In the genomic region with DNA sequence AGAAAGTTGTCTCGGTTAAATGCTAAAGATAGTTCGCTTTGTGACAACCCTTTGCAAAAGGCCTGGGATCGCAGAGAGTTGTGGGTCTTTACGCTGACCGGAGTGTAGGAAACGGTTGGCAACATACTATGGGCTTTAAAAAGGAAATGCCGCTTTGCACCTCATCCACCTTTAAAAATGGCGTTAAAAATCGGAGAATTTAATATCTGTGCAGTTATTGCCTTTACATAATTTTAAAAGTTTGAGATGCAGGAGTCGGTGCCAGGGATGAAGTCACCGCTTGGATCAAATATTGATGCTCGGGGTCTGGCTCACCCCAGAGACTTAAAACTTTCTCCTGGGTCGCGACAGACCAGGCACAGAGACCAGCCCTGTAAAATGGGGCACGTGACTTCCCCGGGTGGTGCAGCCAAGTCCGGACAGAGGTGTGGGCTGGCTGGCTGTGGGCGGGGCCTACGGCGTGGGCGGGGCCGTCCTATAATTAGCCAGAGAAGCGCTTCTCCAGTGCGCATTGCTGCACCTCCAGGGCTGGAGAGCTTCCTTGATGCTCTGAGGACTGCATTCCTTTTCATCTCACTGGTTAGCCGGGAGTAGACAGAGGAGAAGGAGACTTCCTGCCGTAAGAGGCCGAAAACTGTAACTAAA, we compare ENCODE assay signal across 8 mouse cellular contexts. TPM values are rescaled to one million over a fixed set of nuclear protein-coding genes. Genes with fewer than 3 reads are reported as not detected.
A peak's percentile ranks its signal among the peaks of the same experiment; 100 is the strongest.
DNase-seq lines count a peak whose midpoint lies in the region; ATAC-seq lines count a peak whose summit lies in the region.

No protein-coding gene starts in this region.

- H3K4me3 ChIP-seq in forebrain, embryonic 10.5 days = peak overlapping the region; percentile 50
- H3K4me3 ChIP-seq in heart, embryonic 15.5 days = peak overlapping the region; percentile 63
- peak overlapping the region; percentile 50 for H3K4me3 ChIP-seq in liver, embryonic 15.5 days (replicated peaks)
- peak overlapping the region; percentile 13 for H3K4me3 ChIP-seq in neural tube, embryonic 12.5 days

- 0 out of 2 replicates have a peak overlapping the region, but pooled peaks have one; percentile 48 for H3K27ac ChIP-seq in forebrain, embryonic 10.5 days
- peak overlapping the region; percentile 68 for H3K27ac ChIP-seq in heart, embryonic 15.5 days
- no peak overlapping the region for H3K27ac ChIP-seq in liver, embryonic 15.5 days (replicated peaks)
- H3K27ac ChIP-seq in neural tube, embryonic 12.5 days = no peak overlapping the region; the same call in 1 of the 2 replicates

- peaks cover 32% of the 10 kb centered on the region for H3K4me1 ChIP-seq in forebrain, embryonic 10.5 days
- peaks cover 24% of the 10 kb centered on the region for H3K4me1 ChIP-seq in heart, embryonic 15.5 days (replicated peaks)
- H3K4me1 ChIP-seq in liver, embryonic 15.5 days (replicated peaks) = peaks cover 14% of the 10 kb centered on the region; the same call in 1 of the 2 replicates
- peaks cover 20% of the 10 kb centered on the region for H3K4me1 ChIP-seq in neural tube, embryonic 12.5 days

- WGBS in forebrain, embryonic 10.5 days = 9% methylated on average over 27 of the region's 27 CpGs
- 6% methylated on average over 27 of the region's 27 CpGs for WGBS in heart, embryonic 15.5 days
- 2% methylated on average over 27 of the region's 27 CpGs for WGBS in liver, embryonic 15.5 days (ENCODE audit: insufficient replicate concordance)
- WGBS in neural tube, embryonic 12.5 days = 9% methylated on average over 27 of the region's 27 CpGs

- peak; percentile 28 for DNase-seq in c-Kit-negative CD71-positive TER-119-positive erythroid progenitor cells, embryonic 14.5 days (ENCODE audit: low read depth, low spot score)
- peak; percentile 82 for DNase-seq in forebrain, embryonic 10.5 days (ENCODE audit: extremely low spot score, low spot score)
- peak; percentile 93 for DNase-seq in kidney, postnatal 14 days
- peak; percentile 12 for DNase-seq in telencephalon, adult 2 months (ENCODE audit: low read depth, low spot score)

- H3K9me3 ChIP-seq in forebrain, embryonic 10.5 days = no peaks in the 10 kb centered on the region
- H3K9me3 ChIP-seq in heart, embryonic 15.5 days (replicated peaks) = no peaks in the 10 kb centered on the region
- no peaks in the 10 kb centered on the region for H3K9me3 ChIP-seq in liver, embryonic 15.5 days (replicated peaks)
- H3K9me3 ChIP-seq in neural tube, embryonic 12.5 days = no peaks in the 10 kb centered on the region

- peak; percentile 78 for ATAC-seq in CD4-positive, CD25-positive, alpha-beta regulatory T cell, adult 4 months
- ATAC-seq in heart, embryonic 15.5 days (replicated peaks; ENCODE audit: insufficient number of reproducible peaks, insufficient read depth, low FRiP score, low read depth) = peak; percentile 94
- peak; percentile 94 for ATAC-seq in liver, embryonic 15.5 days (ENCODE audit: insufficient read depth)
- peak; percentile 84 for ATAC-seq in neural tube, embryonic 12.5 days (ENCODE audit: low FRiP score, low read depth)

- peak overlapping the region; percentile 68 for H3K4me2 ChIP-seq in heart, embryonic 15.5 days
- peak overlapping the region; percentile 72 for H3K4me2 ChIP-seq in liver, embryonic 15.5 days
- H3K4me2 ChIP-seq in neural tube, embryonic 12.5 days (replicated peaks) = peak overlapping the region; percentile 61

- no peaks in the 10 kb centered on the region for H3K36me3 ChIP-seq in forebrain, embryonic 10.5 days (replicated peaks)
- no peaks in the 10 kb centered on the region for H3K36me3 ChIP-seq in heart, embryonic 15.5 days
- no peaks in the 10 kb centered on the region for H3K36me3 ChIP-seq in liver, embryonic 15.5 days (replicated peaks)
- no peaks in the 10 kb centered on the region for H3K36me3 ChIP-seq in neural tube, embryonic 12.5 days

- H3K27me3 ChIP-seq in forebrain, embryonic 10.5 days (ENCODE audit: poor library complexity, severe bottlenecking) = no peaks in the 10 kb centered on the region
- no peaks in the 10 kb centered on the region for H3K27me3 ChIP-seq in heart, embryonic 15.5 days
- H3K27me3 ChIP-seq in liver, embryonic 15.5 days = peaks cover 3% of the 10 kb centered on the region; the same call in 1 of the 2 replicates
- H3K27me3 ChIP-seq in neural tube, embryonic 12.5 days (replicated peaks) = no peaks in the 10 kb centered on the region

- peak overlapping the region; percentile 53 for H3K9ac ChIP-seq in heart, embryonic 15.5 days
- H3K9ac ChIP-seq in liver, embryonic 15.5 days = no peak overlapping the region; the same call in 1 of the 2 replicates
- H3K9ac ChIP-seq in neural tube, embryonic 12.5 days = 0 out of 2 replicates have a peak overlapping the region, but pooled peaks have one; percentile 14

RNA-seq across cellular contexts. Expression of a gene that starts 53.7 kb away (rescaled TPM):
- polyA plus RNA-seq in CD4-positive, CD25-positive, alpha-beta regulatory T cell, adult 4 months (2017; shearing (Covaris generic)) = 10 to 100 TPM; 10.2 to 10.5 TPM
- polyA plus RNA-seq in forebrain, embryonic 10.5 days (2016; fragmentation: Nextera tagmentation; extraction: Ambion mirVana) = 19.7 and 21.6 TPM in 2 replicates
- 7.8 and 9.8 TPM in 2 replicates for polyA plus RNA-seq in heart, embryonic 15.5 days (2015; fragmentation: Nextera tagmentation; extraction: Ambion mirVana)
- 3.8 and 4.0 TPM in 2 replicates for polyA plus RNA-seq in liver, embryonic 15.5 days (2015; fragmentation: Nextera tagmentation; extraction: Ambion mirVana)
- 19.6 and 20.1 TPM in 2 replicates for polyA plus RNA-seq in neural tube, embryonic 12.5 days (2016; fragmentation: Nextera tagmentation; extraction: Ambion mirVana)

Comparison
In these comparisons a context has a peak if more than half of its experiments do, and no peak if none do; other contexts are left out.
1. DNase-seq: peak in every context shown above with its lines; median percentile 93 in kidney, postnatal 14 days; 82 in forebrain, embryonic 10.5 days; 28 in c-Kit-negative CD71-positive TER-119-positive erythroid progenitor cells, embryonic 14.5 days; 12 in telencephalon, adult 2 months.
2. H3K27ac ChIP-seq: peak in forebrain, embryonic 10.5 days (single experiment) and heart, embryonic 15.5 days (single experiment); none in liver, embryonic 15.5 days (single experiment) and neural tube, embryonic 12.5 days (single experiment).
3. H3K4me3 ChIP-seq: peak in every context shown above with its lines; median percentile 63 in heart, embryonic 15.5 days; 50 in forebrain, embryonic 10.5 days; 50 in liver, embryonic 15.5 days; 13 in neural tube, embryonic 12.5 days.
4. Peak in every context shown above with its lines, with median percentiles within 50 percentile points of each other: ATAC-seq and H3K4me2 ChIP-seq.